Mouse (Mus musculus): ENCODE data around the gene Dlgap4. TPM values are rescaled to one million over a fixed set of nuclear protein-coding genes. Genes with fewer than 3 reads are reported as not detected.
A peak's percentile ranks its signal among the peaks of the same experiment; 100 is the strongest.

Dlgap4 gene
- polyA plus RNA-seq (2015; fragmentation: Nextera tagmentation; extraction: Ambion mirVana): 87.7 and 96.6 TPM in 2 replicates

- H3K4me3 ChIP-seq (replicated peaks): peak within 1 kb of the TSS; percentile 73
- H3K27ac ChIP-seq (replicated peaks): no peak within 1 kb of the TSS
- peak; percentile 64 for ATAC-seq (ENCODE audit: insufficient number of reproducible peaks, low FRiP score, low TSS enrichment, low read depth)
- no peaks in the 10 kb centered on the region for H3K36me3 ChIP-seq
- peaks cover 60% of the 10 kb centered on the region for H3K27me3 ChIP-seq
- H3K4me2 ChIP-seq (replicated peaks): peak within 1 kb of the TSS; percentile 98
- peaks cover 28% of the 10 kb centered on the region for H3K4me1 ChIP-seq
- WGBS: under 1% methylated on average over 95 of the region's 103 CpGs
- no peaks in the 10 kb centered on the region for H3K9me3 ChIP-seq (replicated peaks)
- peak within 1 kb of the TSS; percentile 56 for H3K9ac ChIP-seq
Measured at GRCm38 (mm10) chr2:156613541-156614257, at the start of gene Dlgap4. Dlgap4 (plus strand) TSS chr2:156613705.

- 87% methylated on average over 2 of the region's 2 CpGs for WGBS
- H3K36me3 ChIP-seq: peaks cover 42% of the 10 kb centered on the region
Measured at GRCm38 (mm10) chr2:156566512-156566911, 47.0 kb upstream of the Dlgap4 start.

GRCm38 (mm10) chr2:156568647-156569046, 44.9 kb upstream of the Dlgap4 start:
- peaks cover 37% of the 10 kb centered on the region for H3K36me3 ChIP-seq
- H3K27ac ChIP-seq (replicated peaks): no peak overlapping the region
- H3K4me2 ChIP-seq (replicated peaks): no peak overlapping the region
- no peaks in the 10 kb centered on the region for H3K9me3 ChIP-seq (replicated peaks)
- H3K9ac ChIP-seq: no peak overlapping the region
- no peaks in the 10 kb centered on the region for H3K4me1 ChIP-seq
- WGBS: 79% methylated on average over 7 of the region's 7 CpGs
- no peak overlapping the region for H3K4me3 ChIP-seq (replicated peaks)
- no peak for ATAC-seq (ENCODE audit: insufficient number of reproducible peaks, low FRiP score, low TSS enrichment, low read depth)
- no peaks in the 10 kb centered on the region for H3K27me3 ChIP-seq

More at GRCm38 (mm10) chr2:156566512-156566911, 47.0 kb upstream of the Dlgap4 start:
- Histone ChIP-seq H3K9me3 (replicated peaks) (no peaks in the 10 kb centered on the region), H3K4me2 (replicated peaks) (no peak overlapping the region), H3K4me1 (no peaks in the 10 kb centered on the region), H3K27ac (replicated peaks) (no peak overlapping the region), H3K27me3 (no peaks in the 10 kb centered on the region), H3K4me3 (replicated peaks) (no peak overlapping the region), H3K9ac (no peak overlapping the region)
- ATAC-seq (ENCODE audit: insufficient number of reproducible peaks, low FRiP score, low TSS enrichment, low read depth): no peak

GRCm38 (mm10) chr2:156569261-156569660, 44.2 kb upstream of the Dlgap4 start:
- Histone ChIP-seq H3K36me3 (peaks cover 37% of the 10 kb centered on the region), H3K27me3 (no peaks in the 10 kb centered on the region), H3K4me1 (no peaks in the 10 kb centered on the region), H3K4me2 (replicated peaks) (no peak overlapping the region), H3K4me3 (replicated peaks) (no peak overlapping the region), H3K9me3 (replicated peaks) (no peaks in the 10 kb centered on the region), H3K9ac (no peak overlapping the region), H3K27ac (replicated peaks) (no peak overlapping the region)
- 84% methylated on average over 3 of the region's 3 CpGs for WGBS
- ATAC-seq (ENCODE audit: insufficient number of reproducible peaks, low FRiP score, low TSS enrichment, low read depth): no peak

- 60% methylated on average over 6 of the region's 6 CpGs for WGBS
Measured at GRCm38 (mm10) chr2:156571521-156571920, 42.0 kb upstream of the Dlgap4 start.

GRCm38 (mm10) chr2:156576850-156577587, 36.5 kb upstream of the Dlgap4 start:
- Histone ChIP-seq H3K4me1 (no peaks in the 10 kb centered on the region; the same call in 1 of the 2 replicates), H3K27ac (replicated peaks) (no peak overlapping the region), H3K9ac (no peak overlapping the region), H3K4me3 (replicated peaks) (no peak overlapping the region), H3K27me3 (no peaks in the 10 kb centered on the region), H3K9me3 (replicated peaks) (no peaks in the 10 kb centered on the region), H3K4me2 (replicated peaks) (no peak overlapping the region), H3K36me3 (no peaks in the 10 kb centered on the region)
- ATAC-seq (ENCODE audit: insufficient number of reproducible peaks, low FRiP score, low TSS enrichment, low read depth): no peak
- 64% methylated on average over 7 of the region's 7 CpGs for WGBS

More at GRCm38 (mm10) chr2:156571521-156571920, 42.0 kb upstream of the Dlgap4 start:
- Histone ChIP-seq H3K9ac (no peak overlapping the region), H3K27ac (replicated peaks) (no peak overlapping the region), H3K9me3 (replicated peaks) (no peaks in the 10 kb centered on the region), H3K36me3 (peaks cover 29% of the 10 kb centered on the region), H3K27me3 (no peaks in the 10 kb centered on the region), H3K4me2 (replicated peaks) (no peak overlapping the region), H3K4me3 (replicated peaks) (no peak overlapping the region), H3K4me1 (no peaks in the 10 kb centered on the region)
- ATAC-seq (ENCODE audit: insufficient number of reproducible peaks, low FRiP score, low TSS enrichment, low read depth): no peak

- Histone ChIP-seq H3K4me1 (peaks cover 12% of the 10 kb centered on the region), H3K36me3 (no peaks in the 10 kb centered on the region), H3K9me3 (replicated peaks) (no peaks in the 10 kb centered on the region), H3K9ac (no peak overlapping the region), H3K4me3 (replicated peaks) (no peak overlapping the region), H3K27me3 (peaks cover 3% of the 10 kb centered on the region; the same call in 1 of the 2 replicates), H3K4me2 (replicated peaks) (no peak overlapping the region), H3K27ac (replicated peaks) (no peak overlapping the region)
- no peak for ATAC-seq (ENCODE audit: insufficient number of reproducible peaks, low FRiP score, low TSS enrichment, low read depth)
- WGBS: 74% methylated on average over 5 of the region's 5 CpGs
Measured at GRCm38 (mm10) chr2:156580507-156580906, 33.0 kb upstream of the Dlgap4 start.

- Histone ChIP-seq H3K9me3 (replicated peaks) (no peaks in the 10 kb centered on the region), H3K4me1 (peaks cover 12% of the 10 kb centered on the region), H3K27ac (replicated peaks) (no peak overlapping the region), H3K4me3 (replicated peaks) (no peak overlapping the region), H3K36me3 (no peaks in the 10 kb centered on the region), H3K27me3 (peaks cover 3% of the 10 kb centered on the region; the same call in 1 of the 2 replicates), H3K9ac (no peak overlapping the region), H3K4me2 (replicated peaks) (no peak overlapping the region)
- 49% methylated on average over 10 of the region's 10 CpGs for WGBS
- ATAC-seq (ENCODE audit: insufficient number of reproducible peaks, low FRiP score, low TSS enrichment, low read depth): no peak
Measured at GRCm38 (mm10) chr2:156581244-156581643, 32.3 kb upstream of the Dlgap4 start.

- Histone ChIP-seq H3K4me3 (replicated peaks) (no peak overlapping the region), H3K36me3 (no peaks in the 10 kb centered on the region), H3K4me1 (peaks cover 12% of the 10 kb centered on the region), H3K27ac (replicated peaks) (no peak overlapping the region), H3K27me3 (peaks cover 3% of the 10 kb centered on the region; the same call in 1 of the 2 replicates), H3K4me2 (replicated peaks) (no peak overlapping the region), H3K9ac (no peak overlapping the region), H3K9me3 (replicated peaks) (no peaks in the 10 kb centered on the region)
- 84% methylated on average over 10 of the region's 10 CpGs for WGBS
- ATAC-seq (ENCODE audit: insufficient number of reproducible peaks, low FRiP score, low TSS enrichment, low read depth): no peak
Measured at GRCm38 (mm10) chr2:156582887-156583286, 30.6 kb upstream of the Dlgap4 start.

GRCm38 (mm10) chr2:156584154-156584796, 29.2 kb upstream of the Dlgap4 start:
- 62% methylated on average over 11 of the region's 11 CpGs for whole genome bisulfite sequencing
- peaks cover 3% of the 10 kb centered on the region; the same call in 1 of the 2 replicates for H3K27me3 ChIP-seq
- no peak overlapping the region for H3K27ac ChIP-seq (replicated peaks)
- no peak overlapping the region for H3K9ac ChIP-seq
- H3K4me2 ChIP-seq (replicated peaks): no peak overlapping the region
- ATAC-seq (ENCODE audit: insufficient number of reproducible peaks, low FRiP score, low TSS enrichment, low read depth): no peak
- no peak overlapping the region for H3K4me3 ChIP-seq (replicated peaks)
- peaks cover 12% of the 10 kb centered on the region for H3K4me1 ChIP-seq
- H3K9me3 ChIP-seq (replicated peaks): no peaks in the 10 kb centered on the region
- no peaks in the 10 kb centered on the region for H3K36me3 ChIP-seq
